Mouse (Mus musculus) erythroblast, adult 5-6 weeks (primary cell): ENCODE results near the gene Ntn4. TPM values are rescaled to one million over a fixed set of nuclear protein-coding genes. Genes with fewer than 3 reads are reported as not detected.
A peak's percentile ranks its signal among the peaks of the same experiment; 100 is the strongest.
"Not testable (repeated sequence)": the region's sequence is repeated elsewhere in the genome, so short reads cannot be mapped to it uniquely, and the experiment has no call there.

Experiments
- ATAC-seq: replicated peaks from 2 replicates; pipeline ENCODE4 v1.8.0; 2016; ENCODE audit warnings: moderate number of reproducible peaks, mild to moderate bottlenecking, moderate TSS enrichment, inconsistent platforms; ENCODE audit not compliant: poor library complexity, low FRiP score, severe bottlenecking
- total RNA-seq, 2 experiments: library from RNA; stranded (forward) in 1 of 2; stranded (reverse) in 1 of 2; fragments of 150-400 nt in 1 of 2; fragments of 200-764, 138-1000 nt in 1 of 2; gene quantifications; 2 replicates each; pipeline versions ENCODE4 v1.2.3 to v1.2.4; 2015 to 2017; ENCODE audit warnings: low replicate concordance in 2 of 2

Gene Ntn4
- total RNA-seq, 2 experiments from 2014 or later = 8.8 to 12.6 TPM

- ATAC-seq = no peak
Measured at GRCm38 (mm10) chr10:93680680-93681377, 40.3 kb downstream of the Ntn4 start.

- peak; percentile 60 for ATAC-seq
Measured at GRCm38 (mm10) chr10:93682185-93682747, 41.8 kb downstream of the Ntn4 start.

- ATAC-seq = no peak
Measured at GRCm38 (mm10) chr10:93683185-93683584, 42.7 kb downstream of the Ntn4 start.

- ATAC-seq = no peak
Measured at GRCm38 (mm10) chr10:93683896-93684295, 43.4 kb downstream of the Ntn4 start.

- not testable (repeated sequence) for ATAC-seq
Measured at GRCm38 (mm10) chr10:93685416-93685815, 44.9 kb downstream of the Ntn4 start.

- ATAC-seq = no peak
Measured at GRCm38 (mm10) chr10:93686579-93686978, 46.1 kb downstream of the Ntn4 start.

GRCm38 (mm10) chr10:93687781-93688180, 47.3 kb downstream of the Ntn4 start:
- no peak for ATAC-seq

- peak; percentile 88 for ATAC-seq
Measured at GRCm38 (mm10) chr10:93688306-93689171, 48.1 kb downstream of the Ntn4 start.

GRCm38 (mm10) chr10:93691344-93691743, 50.9 kb downstream of the Ntn4 start:
- no peak for ATAC-seq

GRCm38 (mm10) chr10:93695043-93695791, 54.7 kb downstream of the Ntn4 start:
- ATAC-seq = no peak

GRCm38 (mm10) chr10:93696001-93696400, 55.5 kb downstream of the Ntn4 start:
- ATAC-seq = no peak

- no peak for ATAC-seq
Measured at GRCm38 (mm10) chr10:93697866-93698483, 57.5 kb downstream of the Ntn4 start.

GRCm38 (mm10) chr10:93699689-93700478, 59.4 kb downstream of the Ntn4 start:
- 0 out of 2 replicates have a peak, but pooled peaks have one; percentile 50 for ATAC-seq

- ATAC-seq = 0 out of 2 replicates have a peak, but pooled peaks have one; percentile 48
Measured at GRCm38 (mm10) chr10:93700589-93701363, 60.3 kb downstream of the Ntn4 start.

GRCm38 (mm10) chr10:93703946-93704345, 63.5 kb downstream of the Ntn4 start:
- ATAC-seq = no peak

- no peak for ATAC-seq
Measured at GRCm38 (mm10) chr10:93707149-93708075, 66.9 kb downstream of the Ntn4 start.

- ATAC-seq = no peak
Measured at GRCm38 (mm10) chr10:93708076-93708473, 67.6 kb downstream of the Ntn4 start.
